Mouse (Mus musculus) liver, embryonic 12.5 days (tissue): ENCODE measurements around the gene Trrap. TPM values are rescaled to one million over a fixed set of nuclear protein-coding genes. Genes with fewer than 3 reads are reported as not detected.
A peak's percentile ranks its signal among the peaks of the same experiment; 100 is the strongest.

Experiments
- ATAC-seq: fragments of 200-750 bp; cut with Nextera tagmentation; 2 replicates; pipeline ENCODE4 v1.8.0; 2017; ENCODE audit warnings: moderate number of reproducible peaks, mild to moderate bottlenecking, moderate library complexity
- H3K27ac ChIP-seq: fragments of 300-500 bp; sonication (generic); 2 replicates; pipeline ENCODE4 v1.5.1; 2016; ENCODE audit warnings: mild to moderate bottlenecking
- H3K27me3 ChIP-seq: fragments of 300-500 bp; sonication (generic); replicated peaks from 2 replicates; pipeline ENCODE4 v1.6.1; 2016; ENCODE audit warnings: mild to moderate bottlenecking, moderate library complexity
- H3K36me3 ChIP-seq: fragments of 300-500 bp; sonication (generic); 2 replicates; pipeline ENCODE4 v1.6.1; 2016; ENCODE audit warnings: mild to moderate bottlenecking, moderate library complexity
- H3K4me1 ChIP-seq: fragments of 300-500 bp; sonication (generic); 2 replicates; pipeline ENCODE4 v1.6.1; 2016
- H3K4me2 ChIP-seq: fragments of 300-500 bp; sonication (generic); 2 replicates; pipeline ENCODE4 v1.6.1; 2016; ENCODE audit warnings: mild to moderate bottlenecking, moderate library complexity
- H3K4me3 ChIP-seq: fragments of 300-500 bp; sonication (generic); 2 replicates; pipeline ENCODE4 v1.5.1; 2016; ENCODE audit warnings: mild to moderate bottlenecking, moderate library complexity
- H3K9ac ChIP-seq: fragments of 300-500 bp; sonication (generic); 2 replicates; pipeline ENCODE4 v1.6.1; 2016; ENCODE audit warnings: mild to moderate bottlenecking, moderate library complexity
- H3K9me3 ChIP-seq: fragments of 300-500 bp; sonication (generic); replicated peaks from 2 replicates; pipeline ENCODE4 v1.6.1; 2016; ENCODE audit warnings: mild to moderate bottlenecking, moderate library complexity
- WGBS: fragments of 180-500 bp; shearing (Covaris S2); methylation state at CpG from one replicate; pipeline ENCODE4 v1.1.7; 2016; ENCODE audit not compliant: insufficient replicate concordance; 5-methylcytosine and 5-hydroxymethylcytosine counted together
- polyA plus RNA-seq: library from polyadenylated mRNA; unstranded; fragments of >200 nt; fragmentation: Nextera tagmentation; extraction: Ambion mirVana; gene quantifications from 2 replicates; pipeline ENCODE4 v1.2.1, GENCODE M21; 2016

Gene Trrap
- polyA plus RNA-seq, 1 experiment from 2014 or later = 29.4 TPM

GRCm38 (mm10) chr5:144793374-144793773, 25.8 kb downstream of the Trrap start:
- no peaks in the 10 kb centered on the region for H3K27me3 ChIP-seq
- H3K9me3 ChIP-seq = no peaks in the 10 kb centered on the region
- ATAC-seq = no peak
- H3K9ac ChIP-seq = no peak overlapping the region
- H3K36me3 ChIP-seq = peaks cover 100% of the 10 kb centered on the region
- WGBS = 75% methylated on average over 5 of the region's 5 CpGs
- no peak overlapping the region for H3K4me2 ChIP-seq
- H3K4me1 ChIP-seq = no peaks in the 10 kb centered on the region
- no peak overlapping the region for H3K4me3 ChIP-seq
- no peak overlapping the region for H3K27ac ChIP-seq

- no peaks in the 10 kb centered on the region for H3K4me1 ChIP-seq
- H3K27me3 ChIP-seq = no peaks in the 10 kb centered on the region
- H3K4me3 ChIP-seq = no peak overlapping the region
- H3K27ac ChIP-seq = no peak overlapping the region
- H3K9ac ChIP-seq = no peak overlapping the region
- peak; percentile 11; the same call in 1 of the 2 replicates for ATAC-seq
- 76% methylated on average over 6 of the region's 6 CpGs for WGBS
- no peak overlapping the region for H3K4me2 ChIP-seq
- peaks cover 100% of the 10 kb centered on the region for H3K36me3 ChIP-seq
- H3K9me3 ChIP-seq = no peaks in the 10 kb centered on the region
Observed at GRCm38 (mm10) chr5:144794687-144795086, 27.2 kb downstream of the Trrap start.

GRCm38 (mm10) chr5:144797116-144797515, 29.6 kb downstream of the Trrap start:
- no peak for ATAC-seq
- Histone ChIP-seq H3K36me3 (peaks cover 99% of the 10 kb centered on the region), H3K4me1 (no peaks in the 10 kb centered on the region), H3K27ac (no peak overlapping the region), H3K9ac (no peak overlapping the region), H3K27me3 (no peaks in the 10 kb centered on the region), H3K4me2 (no peak overlapping the region), H3K4me3 (no peak overlapping the region), H3K9me3 (no peaks in the 10 kb centered on the region)
- WGBS = 87% methylated on average over 7 of the region's 7 CpGs

- H3K27ac ChIP-seq = no peak overlapping the region
- no peak overlapping the region for H3K9ac ChIP-seq
- H3K4me1 ChIP-seq = peaks cover 3% of the 10 kb centered on the region; the same call in 1 of the 2 replicates
- no peak overlapping the region for H3K4me3 ChIP-seq
- H3K27me3 ChIP-seq = no peaks in the 10 kb centered on the region
- no peak overlapping the region for H3K4me2 ChIP-seq
- H3K9me3 ChIP-seq = no peaks in the 10 kb centered on the region
- peaks cover 99% of the 10 kb centered on the region for H3K36me3 ChIP-seq
- 82% methylated on average over 8 of the region's 8 CpGs for WGBS
- no peak for ATAC-seq
Observed at GRCm38 (mm10) chr5:144803066-144803465, 35.5 kb downstream of the Trrap start.

GRCm38 (mm10) chr5:144804181-144804580, 36.6 kb downstream of the Trrap start:
- WGBS = 74% methylated on average over 7 of the region's 7 CpGs
- H3K9me3 ChIP-seq = no peaks in the 10 kb centered on the region
- H3K9ac ChIP-seq = no peak overlapping the region
- H3K4me3 ChIP-seq = no peak overlapping the region
- no peak overlapping the region for H3K4me2 ChIP-seq
- H3K27me3 ChIP-seq = no peaks in the 10 kb centered on the region
- H3K36me3 ChIP-seq = peaks cover 99% of the 10 kb centered on the region
- H3K4me1 ChIP-seq = peaks cover 10% of the 10 kb centered on the region
- H3K27ac ChIP-seq = no peak overlapping the region
- ATAC-seq = no peak

GRCm38 (mm10) chr5:144806931-144807330, 39.4 kb downstream of the Trrap start:
- Histone ChIP-seq H3K9ac (no peak overlapping the region), H3K4me1 (peaks cover 10% of the 10 kb centered on the region), H3K27me3 (no peaks in the 10 kb centered on the region), H3K9me3 (no peaks in the 10 kb centered on the region), H3K4me3 (no peak overlapping the region), H3K27ac (no peak overlapping the region), H3K4me2 (no peak overlapping the region), H3K36me3 (peaks cover 100% of the 10 kb centered on the region)
- 84% methylated on average over 10 of the region's 10 CpGs for WGBS
- ATAC-seq = no peak

GRCm38 (mm10) chr5:144828365-144829102, 61.0 kb downstream of the Trrap start:
- 86% methylated on average over 20 of the region's 20 CpGs for WGBS

GRCm38 (mm10) chr5:144829631-144830030, 62.1 kb downstream of the Trrap start:
- Histone ChIP-seq H3K9me3 (no peaks in the 10 kb centered on the region), H3K4me2 (no peak overlapping the region), H3K4me3 (no peak overlapping the region), H3K27ac (no peak overlapping the region), H3K36me3 (peaks cover 100% of the 10 kb centered on the region), H3K4me1 (peaks cover 3% of the 10 kb centered on the region; the same call in 1 of the 2 replicates), H3K27me3 (no peaks in the 10 kb centered on the region), H3K9ac (no peak overlapping the region)
- ATAC-seq = no peak
- 79% methylated on average over 4 of the region's 4 CpGs for WGBS

More at GRCm38 (mm10) chr5:144828365-144829102, 61.0 kb downstream of the Trrap start:
- Histone ChIP-seq H3K27me3 (no peaks in the 10 kb centered on the region), H3K27ac (no peak overlapping the region), H3K9me3 (no peaks in the 10 kb centered on the region), H3K4me1 (peaks cover 3% of the 10 kb centered on the region; the same call in 1 of the 2 replicates), H3K4me3 (no peak overlapping the region), H3K9ac (no peak overlapping the region), H3K36me3 (peaks cover 100% of the 10 kb centered on the region), H3K4me2 (no peak overlapping the region)
- no peak for ATAC-seq

GRCm38 (mm10) chr5:144831840-144832469, 64.4 kb downstream of the Trrap start:
- ATAC-seq = 0 out of 2 replicates have a peak, but pooled peaks have one; percentile 14

GRCm38 (mm10) chr5:144836100-144836499, 68.6 kb downstream of the Trrap start:
- Histone ChIP-seq H3K27me3 (no peaks in the 10 kb centered on the region), H3K9me3 (no peaks in the 10 kb centered on the region), H3K4me3 (no peak overlapping the region), H3K4me2 (no peak overlapping the region), H3K9ac (no peak overlapping the region), H3K27ac (no peak overlapping the region), H3K4me1 (peaks cover 3% of the 10 kb centered on the region; the same call in 1 of the 2 replicates), H3K36me3 (peaks cover 100% of the 10 kb centered on the region)
- WGBS = 88% methylated on average over 3 of the region's 3 CpGs
- no peak for ATAC-seq

More at GRCm38 (mm10) chr5:144831840-144832469, 64.4 kb downstream of the Trrap start:
- H3K9me3 ChIP-seq = no peaks in the 10 kb centered on the region
- H3K9ac ChIP-seq = no peak overlapping the region
- WGBS = 71% methylated on average over 9 of the region's 9 CpGs
- H3K4me2 ChIP-seq = no peak overlapping the region
- H3K36me3 ChIP-seq = peaks cover 100% of the 10 kb centered on the region
- H3K27ac ChIP-seq = no peak overlapping the region
- no peak overlapping the region for H3K4me3 ChIP-seq
- H3K27me3 ChIP-seq = no peaks in the 10 kb centered on the region
- peaks cover 3% of the 10 kb centered on the region; the same call in 1 of the 2 replicates for H3K4me1 ChIP-seq

GRCm38 (mm10) chr5:144845352-144845751, 77.8 kb downstream of the Trrap start:
- H3K9me3 ChIP-seq = no peaks in the 10 kb centered on the region
- H3K27ac ChIP-seq = no peak overlapping the region
- H3K4me2 ChIP-seq = no peak overlapping the region
- no peaks in the 10 kb centered on the region for H3K4me1 ChIP-seq
- peaks cover 100% of the 10 kb centered on the region for H3K36me3 ChIP-seq
- no peak overlapping the region for H3K9ac ChIP-seq
- 90% methylated on average over 20 of the region's 20 CpGs for WGBS
- H3K27me3 ChIP-seq = no peaks in the 10 kb centered on the region
- H3K4me3 ChIP-seq = no peak overlapping the region
- ATAC-seq = no peak

- Histone ChIP-seq H3K27ac (no peak overlapping the region), H3K4me1 (no peaks in the 10 kb centered on the region), H3K27me3 (no peaks in the 10 kb centered on the region), H3K9ac (no peak overlapping the region), H3K4me3 (no peak overlapping the region), H3K36me3 (peaks cover 100% of the 10 kb centered on the region), H3K9me3 (no peaks in the 10 kb centered on the region), H3K4me2 (no peak overlapping the region)
- ATAC-seq = no peak
- WGBS = 83% methylated on average over 5 of the region's 5 CpGs
Observed at GRCm38 (mm10) chr5:144848735-144849134, 81.2 kb downstream of the Trrap start.
